Mouse (Mus musculus) adrenal gland, postnatal 10 days (tissue): ENCODE measurements at regions not wholly inside any gene's neighbourhood (a gene's known extent, or its start where the extent isn't known, plus 50 kb on each side); places are given as distances from the start of the nearest gene placed in this dataset.
A peak's percentile ranks its signal among the peaks of the same experiment; 100 is the strongest.

Experiments
- DNase-seq: peaks from one replicate; pipeline ENCODE4 v3.0.0; 2021; ENCODE audit warnings: mixed read lengths

- no peak for DNase-seq
Observed at GRCm38 (mm10) chrX:12472296-12472695, 115.3 kb upstream of the Atp6ap2 start.

- no peak for DNase-seq
Observed at GRCm38 (mm10) chrX:12479207-12479606, 108.4 kb upstream of the Atp6ap2 start.

DNA sequence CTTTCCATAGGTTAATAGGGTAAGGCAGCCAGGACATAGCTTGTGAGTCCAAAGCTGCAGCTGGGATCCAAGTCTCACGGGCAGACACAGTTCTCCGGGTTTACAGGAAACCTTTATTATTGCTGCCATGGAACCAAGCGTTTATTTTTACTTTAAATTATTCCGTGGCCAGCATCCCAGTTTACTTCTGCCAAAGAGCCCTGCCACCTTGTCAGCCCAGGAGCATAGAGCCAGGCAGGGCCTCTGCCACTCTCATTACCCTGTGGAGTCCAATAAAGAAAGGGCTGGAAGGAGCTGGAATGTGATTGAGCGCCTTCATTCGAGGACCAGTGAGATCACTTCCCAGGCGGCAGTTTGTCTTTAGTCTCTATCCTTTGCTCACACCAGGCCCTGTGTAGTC is 96.6 kb upstream of the Atp6ap2 start:
- DNase-seq: no peak

GRCm38 (mm10) chrX:12493216-12493615 is 94.4 kb upstream of the Atp6ap2 start:
- peak; percentile 64 for DNase-seq

DNA sequence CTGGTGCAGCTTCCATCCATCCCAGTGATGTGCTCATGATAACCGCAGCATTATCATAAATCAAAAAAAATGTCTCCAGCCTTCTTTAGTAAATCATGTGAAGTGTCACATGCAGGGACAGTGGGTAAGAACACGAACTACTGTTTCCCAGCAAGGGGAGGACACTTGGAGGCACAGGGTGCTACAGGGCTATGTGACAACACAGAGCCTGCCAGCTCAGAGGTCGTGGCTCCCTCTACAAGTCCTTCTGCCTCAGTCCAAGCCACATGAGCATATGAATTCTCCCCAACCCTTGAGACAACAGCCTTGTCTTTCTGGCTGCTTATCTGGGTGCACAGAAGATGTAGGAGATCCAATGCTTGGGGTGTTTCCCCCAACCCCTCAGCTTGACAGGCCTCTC is 93.7 kb upstream of the Atp6ap2 start:
- DNase-seq: peak; percentile 13

DNA sequence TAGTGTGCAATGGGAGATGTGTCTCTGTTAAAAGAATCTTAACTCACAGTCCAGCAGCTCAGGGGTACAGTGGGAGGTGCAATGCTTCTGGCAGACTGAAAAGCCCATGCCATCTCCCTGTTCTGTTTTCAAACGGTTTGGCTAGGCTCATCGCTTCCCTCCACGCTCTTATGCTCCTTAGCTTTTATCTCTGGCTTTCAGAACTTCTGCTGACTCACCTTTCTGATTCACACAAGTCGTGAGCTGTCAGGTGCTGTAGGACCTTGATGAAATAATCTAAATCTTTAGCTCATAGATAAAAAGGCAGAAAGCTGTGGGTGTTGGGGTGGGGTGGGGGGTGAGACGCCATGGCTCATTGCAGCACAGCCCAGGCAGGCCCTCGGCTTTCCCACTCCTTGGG is 93.1 kb upstream of the Atp6ap2 start:
- no peak for DNase-seq

GRCm38 (mm10) chrX:12500601-12501000 is 87.0 kb upstream of the Atp6ap2 start:
- DNase-seq: peak; percentile 23

DNA sequence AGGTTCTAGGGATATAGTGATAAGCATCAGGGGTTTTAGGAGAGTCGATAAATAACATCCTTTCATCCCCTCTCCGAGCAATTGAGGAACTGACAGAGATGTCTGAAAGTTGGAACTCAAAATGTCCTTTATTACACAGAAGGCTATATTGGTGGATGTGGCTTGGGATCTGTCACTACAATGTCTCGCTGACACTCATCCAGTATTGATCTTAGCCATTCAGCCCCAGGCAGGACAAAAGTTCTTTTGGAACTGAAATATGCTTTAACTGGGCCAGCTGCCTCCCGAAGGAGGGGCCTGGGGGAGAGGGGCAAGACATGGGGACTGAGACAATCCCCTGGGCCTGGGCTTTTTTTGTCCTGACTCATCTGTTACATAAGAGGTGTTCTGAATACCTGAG is 85.2 kb upstream of the Atp6ap2 start:
- DNase-seq: no peak

DNA sequence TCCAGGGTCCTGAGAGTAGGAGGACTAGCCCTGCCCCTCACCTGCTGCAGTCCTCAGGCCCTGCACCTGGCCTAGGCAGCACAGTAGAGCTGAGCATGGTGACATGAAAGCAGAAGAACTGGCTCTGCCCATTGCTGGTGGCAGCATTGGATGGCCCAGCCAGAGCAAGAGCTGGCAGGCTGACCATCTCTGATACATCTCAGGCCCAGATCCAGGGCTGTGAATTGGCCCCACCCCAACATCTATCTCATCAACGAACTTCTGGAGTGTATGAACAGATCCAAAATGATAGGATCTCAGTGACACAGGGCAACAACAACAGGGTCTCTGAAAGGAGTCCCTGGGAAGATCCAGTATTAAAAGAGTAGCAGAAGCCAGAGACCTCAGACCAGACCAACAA is 84.0 kb upstream of the Atp6ap2 start:
- DNase-seq: no peak

DNA sequence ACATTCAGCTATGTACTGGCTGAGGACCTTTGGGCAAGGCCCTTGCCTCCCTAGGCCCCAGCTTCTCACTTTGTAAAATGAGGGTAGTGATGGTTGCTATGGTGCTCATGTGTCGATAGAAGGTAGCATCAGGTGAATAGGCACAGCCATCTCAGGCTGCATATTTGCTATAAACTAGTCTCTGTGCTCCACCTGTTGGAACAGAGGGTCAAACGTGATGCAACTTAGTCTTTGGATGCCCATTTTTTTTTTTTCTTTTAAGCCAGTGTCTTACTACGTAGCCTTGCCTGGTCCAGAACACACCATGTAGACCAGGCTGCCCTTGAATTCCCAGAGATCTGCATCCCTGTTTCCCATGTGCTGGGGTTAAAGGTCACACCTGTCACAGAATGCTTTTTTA is 76.5 kb upstream of the Atp6ap2 start:
- DNase-seq: no peak

DNA sequence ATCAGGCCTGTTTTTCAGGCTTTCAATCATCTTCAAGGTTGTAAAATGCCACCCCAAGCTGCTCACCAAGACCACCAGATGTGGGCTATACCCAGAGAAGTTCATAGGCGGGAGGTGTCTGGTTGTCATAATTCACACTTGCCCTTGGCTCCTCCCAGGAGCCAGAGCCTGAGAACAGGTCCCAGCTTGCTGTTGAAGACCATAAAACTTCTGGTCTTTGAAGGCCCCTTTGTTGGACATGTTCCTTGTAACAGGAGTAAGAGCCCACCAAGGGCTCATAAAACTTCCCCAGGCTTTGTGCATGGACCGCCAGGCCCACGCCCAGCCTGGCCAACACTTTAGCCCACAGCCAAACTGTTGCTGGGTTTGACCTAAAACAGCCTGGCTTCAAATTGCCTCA is 62.6 kb upstream of the Atp6ap2 start:
- DNase-seq: no peak

GRCm38 (mm10) chrX:12530406-12531311 is 56.9 kb upstream of the Atp6ap2 start:
- no peak for DNase-seq
